Mouse (Mus musculus) left cerebral cortex, adult 11 months (tissue): ENCODE measurements around the gene Ahnak.
"Not testable (repeated sequence)": the region's sequence is repeated elsewhere in the genome, so short reads cannot be mapped to it uniquely, and the experiment has no call there.

ENCODE experiments used
- DNase-seq: peaks from one replicate; pipeline ENCODE4 v3.0.0; 2022; ENCODE audit warnings: low spot score

Ahnak gene

DNA sequence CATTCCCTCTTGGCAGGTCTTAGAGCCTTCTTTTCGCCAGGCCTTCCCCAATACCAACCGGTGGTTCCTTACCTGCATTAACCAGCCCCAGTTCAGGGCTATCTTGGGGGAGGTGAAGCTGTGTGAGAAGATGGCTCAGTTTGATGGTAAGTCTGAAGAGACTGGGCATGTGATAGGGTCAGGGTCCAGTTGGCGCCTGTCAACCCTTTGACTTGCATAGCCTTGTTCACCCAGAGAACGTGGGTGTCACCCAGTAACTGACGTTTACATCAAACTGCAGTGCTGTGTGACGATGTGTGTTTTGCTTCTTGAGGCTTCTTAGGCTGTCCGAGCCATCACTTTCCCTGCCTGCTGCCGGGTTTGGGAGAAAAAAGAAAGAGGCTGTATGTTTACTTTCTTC, 16.6 kb upstream of the Ahnak start:
- DNase-seq: not testable (repeated sequence)

DNA sequence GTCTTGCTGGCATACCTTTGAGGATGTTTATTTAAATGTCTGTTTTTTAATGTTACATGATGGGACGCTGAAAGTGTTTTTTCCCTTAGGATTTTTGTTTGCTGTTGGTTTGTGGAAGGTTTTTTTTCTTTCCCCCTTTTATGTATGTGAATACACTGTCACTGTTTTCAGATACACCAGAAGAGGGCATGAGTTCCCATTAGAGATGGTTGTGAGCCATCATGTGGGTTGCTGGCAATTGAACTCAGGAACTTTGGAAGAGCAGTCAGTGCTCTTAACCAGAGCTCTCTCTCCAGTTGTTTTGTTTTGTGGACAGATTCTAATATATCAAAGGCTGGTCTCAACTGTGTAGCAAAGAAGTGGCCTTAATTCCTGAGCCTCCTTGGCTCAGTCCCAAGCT, 14.4 kb upstream of the Ahnak start:
- DNase-seq: no peak

DNA sequence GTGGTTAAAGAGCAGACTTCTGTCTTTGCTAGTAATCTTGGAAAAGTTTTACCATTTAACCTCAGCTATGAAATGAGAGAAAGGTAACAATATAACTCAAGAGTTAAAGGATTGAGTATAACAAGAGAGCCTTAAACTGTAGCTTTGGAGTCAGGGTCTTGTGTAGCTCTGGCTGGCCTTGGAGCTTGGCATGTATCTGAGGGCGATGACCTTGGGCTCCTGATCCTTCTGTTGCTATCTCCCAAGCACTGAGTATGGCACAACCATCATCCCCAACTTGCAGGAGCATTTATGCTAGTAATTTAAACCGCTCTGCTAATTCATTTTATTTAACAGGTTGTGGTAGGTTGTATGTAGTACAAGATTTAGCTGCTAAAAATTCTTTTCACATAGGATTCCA, 13.6 kb upstream of the Ahnak start:
- DNase-seq: no peak

DNA sequence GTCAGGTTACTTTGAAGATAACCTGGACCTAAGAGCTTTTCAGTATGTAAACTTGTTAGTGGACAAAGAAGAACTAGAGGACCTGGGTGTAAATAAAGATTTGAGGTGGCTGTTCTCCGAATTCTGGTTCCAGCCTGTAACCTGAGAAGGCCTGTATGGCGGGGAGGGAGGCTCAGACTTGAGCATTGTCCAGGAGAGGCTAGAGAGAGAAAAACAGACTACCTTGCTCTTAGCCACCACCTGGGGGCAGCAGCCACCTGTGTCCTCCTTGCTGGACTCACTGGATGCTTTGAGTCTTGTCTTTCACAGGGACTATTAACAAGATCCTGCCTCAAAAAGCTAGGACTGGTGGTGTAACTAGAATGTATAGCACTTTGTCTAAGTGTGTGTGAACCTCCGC, 12.5 kb upstream of the Ahnak start:
- DNase-seq: no peak

DNA sequence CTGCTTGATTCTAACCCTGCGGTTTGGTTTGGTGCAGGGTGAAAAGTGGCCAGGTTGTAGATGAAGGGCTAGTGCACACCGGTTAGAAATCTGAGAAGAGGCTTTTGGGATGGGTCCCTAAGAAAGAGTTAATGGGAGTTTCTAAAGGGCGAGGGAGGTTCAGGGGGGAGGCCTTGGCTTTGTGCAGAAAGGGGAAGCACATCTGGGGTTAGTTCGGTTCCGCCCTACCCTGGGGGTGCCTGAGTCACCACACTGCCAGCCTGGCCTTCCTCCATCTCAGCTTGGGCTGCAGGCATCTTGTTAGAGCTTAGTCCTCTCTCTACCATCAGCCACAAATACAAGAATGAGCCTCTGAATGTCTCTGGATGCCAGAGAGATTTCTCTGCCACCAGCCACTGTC, 8.3 kb upstream of the Ahnak start:
- no peak for DNase-seq

DNA sequence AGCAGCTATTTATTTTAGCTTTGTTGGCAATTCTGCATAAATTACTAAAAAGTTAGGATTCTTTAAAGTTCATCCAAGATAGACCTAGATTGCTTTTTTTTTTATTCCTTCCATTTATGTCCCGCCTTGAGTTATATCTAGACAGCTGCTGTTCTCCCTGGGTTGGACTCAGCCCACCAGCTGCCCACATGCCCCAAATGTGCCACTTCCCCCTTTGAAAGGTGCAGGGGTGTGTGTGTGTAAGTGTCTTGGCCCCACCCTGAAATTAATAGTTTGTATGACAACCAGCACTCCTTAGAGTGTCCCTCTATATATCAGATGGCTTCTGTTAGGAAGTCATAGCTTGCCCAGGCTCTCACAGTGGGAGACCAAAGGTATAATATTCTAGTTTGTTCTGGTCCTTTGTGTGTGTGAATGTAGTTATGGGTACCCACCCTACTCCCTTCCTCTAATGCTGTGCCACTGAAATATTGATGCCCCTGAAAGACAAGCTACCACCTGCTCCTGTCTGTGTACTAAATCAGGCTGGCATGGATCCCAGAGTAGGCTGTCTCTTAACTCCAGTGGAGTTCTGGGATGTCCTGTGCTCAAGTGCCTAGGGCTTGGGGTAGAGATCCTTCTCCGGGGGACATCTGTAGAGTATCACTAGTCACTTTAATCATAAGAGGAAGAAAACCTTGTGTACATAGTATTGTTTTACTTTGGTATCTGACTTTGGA, 7.5 kb upstream of the Ahnak start:
- no peak for DNase-seq

DNA sequence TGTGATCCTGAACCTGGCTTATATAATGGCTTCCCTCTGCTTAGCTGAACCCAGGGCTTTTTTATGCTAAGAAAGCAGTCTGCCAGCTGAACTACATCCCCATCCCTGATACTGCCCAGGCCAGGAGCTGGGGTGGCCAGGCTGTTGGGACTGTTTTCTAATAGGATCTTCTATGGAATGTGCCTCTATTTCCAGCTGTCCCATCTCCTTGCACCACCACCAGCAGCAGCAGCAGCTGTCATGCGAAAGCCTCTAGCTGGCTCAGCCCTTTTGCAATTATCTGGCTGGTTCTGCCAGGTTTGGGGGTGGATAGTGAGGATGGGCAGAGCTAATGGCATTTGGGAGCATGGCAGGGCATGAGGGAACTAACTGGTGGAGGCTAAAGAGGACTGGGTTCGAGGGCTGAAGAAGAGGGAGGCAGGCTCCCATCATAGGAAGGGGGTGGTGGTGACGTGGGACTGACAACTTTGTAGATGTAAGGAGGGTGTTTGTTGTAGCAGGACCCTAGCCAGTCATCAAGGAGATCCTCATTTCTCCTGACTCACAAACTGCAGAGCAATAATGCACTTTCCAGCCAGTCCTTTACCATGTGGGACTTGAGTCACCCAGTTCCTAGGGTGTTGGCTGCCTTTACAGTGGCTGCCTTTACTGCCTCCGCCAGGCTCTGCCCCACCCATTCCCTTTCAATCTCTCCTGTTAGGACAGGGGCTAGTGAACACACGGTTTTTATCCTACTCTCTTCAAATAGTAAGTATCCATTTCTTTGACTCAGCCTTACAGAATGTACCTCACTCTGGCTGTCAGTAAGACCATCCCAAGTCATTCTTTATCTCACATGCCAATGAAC, 6.6 kb upstream of the Ahnak start:
- no peak for DNase-seq

DNA sequence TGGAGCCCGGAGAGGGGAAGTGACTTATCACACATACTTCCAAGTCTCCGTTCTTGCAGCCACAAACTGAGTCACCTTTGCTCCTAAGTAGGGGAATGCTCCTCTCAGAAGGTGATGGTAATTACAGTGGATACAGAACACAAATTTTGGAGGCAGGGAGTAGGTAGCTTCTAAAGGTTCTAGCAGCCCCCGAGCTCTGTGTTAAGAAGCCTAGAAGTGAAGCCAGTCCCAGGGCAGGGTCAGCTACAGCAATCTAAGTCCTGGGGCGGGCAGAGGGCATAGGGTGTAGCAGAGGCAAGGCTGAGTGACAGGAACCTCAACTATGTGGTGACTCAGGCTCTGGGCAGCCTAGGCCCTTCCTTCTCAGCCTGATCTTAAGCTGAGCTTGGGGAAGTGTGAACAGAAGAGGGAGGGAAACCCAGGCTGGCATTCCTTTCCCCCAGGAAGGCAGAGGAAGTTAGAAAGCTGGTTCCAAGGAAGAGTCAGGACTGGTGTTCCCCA, 5.9 kb upstream of the Ahnak start:
- DNase-seq: no peak

DNA sequence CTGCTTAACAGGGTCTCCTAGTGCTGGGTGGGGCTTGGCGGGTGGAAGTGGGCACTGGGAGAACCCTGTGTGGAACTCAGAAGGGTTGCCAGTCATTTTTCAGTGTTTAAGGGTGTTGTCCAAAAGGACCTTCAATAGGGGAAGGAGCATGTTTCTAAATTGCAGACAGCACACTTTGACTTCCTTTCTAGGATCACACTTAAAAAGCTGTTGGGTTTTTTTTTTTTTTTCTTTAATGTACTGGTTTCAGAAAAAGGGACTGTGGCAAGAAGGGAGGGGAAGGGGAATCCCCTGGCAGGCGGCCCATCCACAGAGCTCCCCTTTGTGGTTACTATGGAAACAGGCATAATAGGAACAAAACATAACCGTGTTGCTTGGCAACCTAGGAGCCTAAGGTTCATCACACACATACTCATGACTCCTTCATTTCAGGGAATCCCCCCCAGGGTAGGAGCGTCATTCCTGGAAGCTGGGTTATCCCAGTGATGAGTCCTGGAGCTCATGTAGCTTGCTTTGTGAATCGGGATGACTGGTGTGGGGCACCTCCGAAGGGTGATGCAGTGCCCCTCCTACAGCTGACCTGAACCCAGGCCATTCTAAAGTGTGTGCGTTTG, 4.7 kb upstream of the Ahnak start:
- no peak for DNase-seq

DNA sequence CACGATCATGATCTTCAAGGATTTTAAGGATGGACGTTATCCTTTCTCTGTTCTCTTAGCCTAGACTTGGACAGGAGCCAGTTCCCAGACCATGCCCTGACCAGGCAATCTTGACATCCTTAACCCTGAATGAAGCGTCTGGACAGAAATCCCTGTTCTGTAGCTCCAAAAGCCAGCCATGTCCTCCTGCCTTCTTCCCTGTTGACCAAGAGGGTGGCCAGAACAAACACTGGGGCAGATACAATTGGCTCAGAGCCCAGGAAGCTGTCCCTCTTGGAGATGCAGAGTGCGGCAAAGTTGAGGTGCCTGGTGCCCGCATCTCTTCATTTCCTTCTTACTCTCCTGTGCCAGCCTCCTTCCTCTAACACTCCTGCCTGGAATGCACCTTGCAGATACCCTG, 3.2 kb upstream of the Ahnak start:
- DNase-seq: no peak

DNA sequence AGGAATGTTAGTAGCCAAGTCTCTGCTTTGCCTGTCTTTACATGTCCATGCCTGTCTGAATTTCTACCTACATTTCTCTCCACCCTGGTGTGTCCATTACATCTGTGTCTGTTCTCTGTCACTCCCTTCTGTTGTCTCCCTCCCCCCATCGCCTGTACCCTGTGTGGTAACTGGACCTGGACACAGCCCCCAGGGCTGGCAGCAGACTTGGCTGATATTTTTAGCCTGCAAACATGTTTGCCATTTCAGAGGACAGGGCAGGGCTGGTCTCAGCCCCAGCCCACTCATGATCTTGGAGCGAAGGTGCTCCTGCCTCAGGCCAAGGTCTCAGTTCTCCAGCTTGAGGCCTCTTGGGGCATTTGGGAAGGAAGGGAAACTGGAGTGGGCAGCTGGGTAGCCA, 1.3 kb upstream of the Ahnak start:
- DNase-seq: no peak

DNA sequence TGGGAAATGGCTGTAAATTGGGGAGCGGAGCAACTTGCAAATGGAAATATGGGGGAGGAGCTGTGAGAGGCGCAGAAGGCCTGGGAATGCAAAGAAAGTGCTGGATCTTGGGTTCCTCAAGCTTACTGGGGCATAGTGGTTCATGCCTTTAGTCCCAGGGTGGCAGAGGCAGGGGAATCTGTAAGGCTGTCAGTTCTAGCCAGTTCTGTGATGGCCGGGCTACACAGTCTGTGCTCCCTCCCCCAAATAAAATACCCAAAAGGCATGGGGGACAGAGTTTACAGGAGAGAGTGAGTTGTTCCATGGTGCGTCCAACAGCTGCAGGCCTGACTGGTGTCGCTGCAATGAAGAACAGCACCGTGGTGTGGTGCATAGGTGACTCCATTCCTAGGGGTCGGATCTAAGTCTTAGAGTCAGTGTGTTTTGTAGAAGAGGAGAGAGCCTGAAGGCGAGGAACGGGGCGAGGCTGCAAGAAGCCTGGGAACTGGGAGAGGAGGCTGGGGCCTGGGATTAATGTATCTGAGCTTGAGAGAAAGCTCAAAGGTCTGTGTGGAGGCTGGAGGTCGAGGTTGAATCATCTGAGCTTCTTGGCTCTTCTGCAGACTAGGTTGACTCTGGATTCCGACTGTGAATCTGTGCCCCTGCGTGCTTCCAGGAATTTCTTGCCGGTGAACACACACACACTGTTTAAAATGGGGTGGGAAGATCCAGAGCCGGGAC, 578 bp upstream of the Ahnak start:
- no peak for DNase-seq

DNA sequence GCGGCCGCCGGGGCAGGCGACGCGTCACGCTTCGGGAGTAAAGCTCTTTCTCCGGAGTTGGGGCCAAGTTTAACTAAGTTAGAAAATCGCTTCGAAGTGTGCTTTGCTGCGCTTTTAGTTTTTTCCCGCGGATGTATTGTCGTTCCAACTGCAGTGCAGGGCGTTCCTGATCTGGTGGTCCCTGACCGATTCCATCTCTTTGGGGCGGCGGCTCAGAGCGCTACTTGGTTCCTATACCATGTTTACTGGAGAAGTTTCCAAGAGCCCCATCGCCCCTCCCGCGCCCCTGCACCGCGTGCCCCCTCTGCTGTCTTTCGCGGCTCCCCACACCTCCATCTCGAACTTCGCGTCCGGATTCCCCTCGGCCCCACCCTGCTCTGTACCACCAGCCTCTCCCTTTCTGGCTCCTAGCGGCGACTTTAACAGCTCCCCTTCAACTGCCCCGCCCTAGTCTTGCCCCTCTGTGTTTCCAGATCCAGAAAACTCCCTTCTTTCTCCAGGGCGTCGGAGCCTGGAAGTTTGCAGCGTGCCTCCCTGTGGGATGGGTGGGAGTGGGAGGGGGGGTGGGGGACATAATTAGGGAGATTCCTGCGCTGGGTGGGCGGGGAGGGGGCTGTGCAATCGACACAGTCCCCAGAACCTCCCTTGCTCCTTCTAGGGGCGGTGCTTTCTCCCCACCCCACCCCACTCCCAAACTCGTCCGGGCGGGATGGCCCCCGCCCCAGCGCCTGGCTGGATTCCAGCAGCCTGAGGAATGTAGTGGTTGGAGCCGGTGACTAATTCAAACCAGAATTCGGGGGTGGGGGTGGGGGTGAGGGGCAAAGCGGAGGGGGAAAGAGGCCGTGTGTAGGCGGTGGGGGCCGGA, 715 bp downstream of the Ahnak start:
- DNase-seq: no peak

DNA sequence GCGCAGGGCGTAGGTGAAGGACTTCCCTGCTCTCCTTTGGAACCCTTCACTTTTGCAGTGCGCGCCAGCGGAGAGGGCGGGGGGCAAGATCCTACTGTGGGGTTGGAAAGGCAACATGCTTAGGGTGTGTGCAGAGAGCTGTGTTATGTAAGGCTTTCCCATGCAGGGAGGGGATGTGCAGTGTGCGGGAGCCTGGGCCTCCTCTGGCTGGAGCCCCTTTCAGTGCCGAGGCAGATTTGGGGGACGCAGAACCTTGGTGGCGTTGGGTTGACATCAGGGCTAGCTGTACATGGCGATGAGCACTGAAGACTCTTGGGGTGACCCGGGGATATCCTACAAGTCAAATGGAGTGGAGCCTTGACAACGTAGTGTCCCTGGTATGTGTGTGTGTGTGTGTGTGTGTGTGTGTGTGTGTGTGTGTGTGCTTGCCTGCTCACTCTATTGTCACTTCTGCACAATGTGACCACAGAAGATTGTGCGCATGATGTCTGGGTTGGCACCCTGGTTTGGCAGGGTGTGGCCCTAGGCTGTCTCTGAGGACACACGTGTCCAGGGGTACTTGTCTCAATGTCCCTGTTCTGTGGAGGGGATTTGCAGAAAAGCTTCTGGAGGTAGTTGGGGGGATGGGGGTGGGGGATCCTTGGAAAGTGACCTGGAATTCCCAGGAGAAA, 1.5 kb downstream of the Ahnak start:
- DNase-seq: no peak

DNA sequence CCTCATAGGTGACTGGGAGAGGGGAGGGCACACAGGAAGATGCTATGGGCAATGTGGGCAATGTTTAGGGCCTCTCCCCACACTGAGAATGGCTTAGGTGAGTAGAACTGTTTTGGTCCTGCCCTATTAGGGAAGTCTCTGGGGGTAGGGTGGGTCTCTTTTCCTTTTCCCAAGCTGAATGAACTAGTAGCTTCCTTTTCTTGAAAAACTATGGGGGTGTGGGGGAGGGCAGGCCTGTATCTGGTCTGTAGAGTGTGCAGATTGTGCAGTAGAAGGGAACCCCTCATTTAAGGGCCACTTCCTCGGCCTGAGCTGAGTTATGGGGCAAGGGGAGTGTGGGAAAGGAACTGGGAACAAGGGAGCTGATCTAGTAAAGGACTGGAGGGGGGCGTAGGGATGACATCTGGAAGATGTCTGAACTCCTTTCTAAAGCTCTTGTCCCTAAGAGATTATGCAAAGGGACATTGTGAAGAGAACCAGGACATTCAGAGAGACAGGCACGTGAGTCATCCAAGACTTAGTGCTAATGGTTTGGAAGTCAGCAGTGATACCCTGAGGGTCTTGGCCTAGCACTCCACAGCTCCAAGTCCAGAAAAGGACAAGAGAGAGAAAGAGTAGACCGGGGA, 2.3 kb downstream of the Ahnak start:
- DNase-seq: no peak

DNA sequence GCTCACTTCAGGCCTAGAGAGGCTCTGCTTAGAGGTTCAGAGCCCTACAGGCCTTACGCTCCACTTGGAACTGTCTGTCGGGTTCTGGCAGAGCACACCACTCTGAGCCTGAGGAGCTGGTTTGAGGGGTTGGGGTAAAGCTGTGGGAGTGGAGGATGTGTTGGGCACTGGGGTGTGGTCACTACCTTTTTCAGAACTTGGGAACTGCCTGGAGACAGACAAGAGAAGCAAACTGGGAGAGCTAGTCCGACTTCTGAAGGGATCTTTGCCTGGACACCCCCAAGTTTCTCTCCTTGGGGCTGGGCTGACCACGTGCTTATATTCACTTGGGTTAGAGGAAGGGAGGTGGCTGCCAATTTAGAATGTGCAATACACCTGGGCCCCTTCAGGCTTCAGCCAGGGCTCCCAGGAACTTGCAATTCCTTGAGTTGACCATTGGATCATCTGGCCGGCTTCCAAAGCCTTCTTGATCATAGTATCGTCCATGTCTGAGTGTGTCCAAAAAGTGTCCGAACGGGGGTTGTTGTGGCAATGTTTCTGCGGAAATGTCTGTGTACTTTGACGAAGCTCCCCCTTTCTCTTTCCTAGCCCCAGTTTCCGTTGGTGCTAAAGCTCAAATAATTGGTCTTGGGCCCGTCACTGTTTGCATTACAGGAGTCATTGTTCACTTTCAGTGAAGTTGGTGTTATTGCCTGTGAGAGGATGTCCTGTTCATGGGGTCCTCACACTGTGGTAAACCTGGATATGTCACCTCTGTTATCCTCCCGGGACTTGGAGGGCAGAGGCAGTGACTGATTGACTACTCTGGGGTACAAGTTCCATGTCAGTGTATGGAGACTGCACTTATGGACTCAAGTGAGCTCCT, 3.0 kb downstream of the Ahnak start:
- no peak for DNase-seq

DNA sequence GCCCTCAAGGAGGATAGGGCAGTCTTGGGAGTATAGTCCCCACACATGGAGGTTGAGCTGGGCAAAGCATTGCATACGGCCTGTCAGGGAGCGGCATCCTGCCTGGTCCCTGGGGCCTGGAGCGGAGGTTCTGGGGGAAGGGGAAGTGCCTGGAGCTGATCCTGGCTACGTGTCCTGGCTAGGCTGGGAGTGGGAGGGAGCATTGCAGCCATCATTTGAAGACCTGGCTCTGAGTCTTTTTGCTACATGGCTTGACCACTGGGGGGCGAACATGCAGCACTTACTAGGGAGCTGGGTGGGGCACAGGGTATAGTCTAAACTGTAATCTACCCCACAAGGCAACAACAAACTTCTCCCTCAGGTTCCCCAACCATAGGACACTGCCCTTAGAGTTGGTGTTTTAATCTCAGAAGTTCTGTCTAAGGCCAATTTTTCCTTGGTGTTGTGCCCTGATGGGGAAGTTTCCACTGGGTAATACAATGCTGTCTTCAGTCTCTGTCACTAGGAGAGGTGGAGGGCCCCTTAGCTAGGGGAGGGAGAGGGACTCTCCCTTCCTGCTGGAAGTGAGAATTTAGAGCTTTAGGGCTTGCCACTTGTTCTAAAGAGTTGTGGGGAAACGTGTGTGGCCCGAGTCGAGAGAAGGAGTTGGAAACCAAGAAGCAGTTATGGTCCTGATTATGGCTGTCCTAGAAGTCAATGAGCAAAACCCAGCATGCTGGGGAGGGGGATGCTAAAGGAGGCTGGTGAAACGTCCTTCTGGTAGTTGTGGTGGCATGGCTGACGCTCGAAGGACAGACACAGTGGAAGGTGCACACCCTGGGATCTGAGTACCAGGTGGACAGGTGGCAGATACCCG, 3.9 kb downstream of the Ahnak start:
- DNase-seq: no peak

DNA sequence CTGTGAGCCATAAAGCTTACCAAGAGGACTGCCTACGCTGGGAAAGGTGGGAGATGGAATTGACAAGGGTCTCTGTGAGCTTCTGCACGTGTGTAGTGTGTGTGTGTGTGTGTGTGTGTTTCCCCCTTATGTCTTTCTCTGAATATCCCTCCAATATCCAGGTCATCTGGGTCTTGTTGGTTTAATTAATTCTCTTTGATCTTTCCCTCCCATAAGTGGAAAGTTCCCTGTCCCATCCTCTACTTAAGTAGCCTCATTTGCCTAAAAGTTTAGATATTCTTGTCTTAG, 4.5 kb downstream of the Ahnak start:
- no peak for DNase-seq
